Mouse (Mus musculus): ENCODE measurements around the gene Nudt2. TPM values are rescaled to one million over a fixed set of nuclear protein-coding genes. Genes with fewer than 3 reads are reported as not detected.

The Nudt2 gene
- polyA plus RNA-seq, 1 experiment from 2014 or later: 59.7 TPM

GRCm38 (mm10) chr4:41520641-41521040 is 55.7 kb downstream of the Nudt2 start:
- WGBS: 27% methylated on average over 14 of the region's 14 CpGs
- no peak overlapping the region for H3K9ac ChIP-seq
- H3K4me2 ChIP-seq: no peak overlapping the region
- ATAC-seq (ENCODE audit: insufficient read depth) (no peak), DNase-seq (no peak)
- no peak for TF ChIP-seq CTCF (IDR thresholded peaks at IDR 0.05; ENCODE audit: low read depth)
- H3K27me3 ChIP-seq (ENCODE audit: insufficient read depth, low read length): 0 out of 2 replicates have a peak, but pooled peaks cover 6% of the 10 kb centered on the region
- no peaks in the 10 kb centered on the region for H3K9me3 ChIP-seq (ENCODE audit: low read depth, low read length)
- H3K4me3 ChIP-seq (ENCODE audit: low read depth, low read length): no peak overlapping the region
- no peaks in the 10 kb centered on the region for H3K4me1 ChIP-seq (ENCODE audit: insufficient read depth)
- H3K27ac ChIP-seq (ENCODE audit: low read depth): no peak overlapping the region
- H3K36me3 ChIP-seq (ENCODE audit: insufficient read depth): no peaks in the 10 kb centered on the region

- WGBS: 64% methylated on average over 6 of the region's 6 CpGs
These were observed 57.2 kb downstream of the Nudt2 start for GRCm38 (mm10) chr4:41522136-41522535.

DNA sequence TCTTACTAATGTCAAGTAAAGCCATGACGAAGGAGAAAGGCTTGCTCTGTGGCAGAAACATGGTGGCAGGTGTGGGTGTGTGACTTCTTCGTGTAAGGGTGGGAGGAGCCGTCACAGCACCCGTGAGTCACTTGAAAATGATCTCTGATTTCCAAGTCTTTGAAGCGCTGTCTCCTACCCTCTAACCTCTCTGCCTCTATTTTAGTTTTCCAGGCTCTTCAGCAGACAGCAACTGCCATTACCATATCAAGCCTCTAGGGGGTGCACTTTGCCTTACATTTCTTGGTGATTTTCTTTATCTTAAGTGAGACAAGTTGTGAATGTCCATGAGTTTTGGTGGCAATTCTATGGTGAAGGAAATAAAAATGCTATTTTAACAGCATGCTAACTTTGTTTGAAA is 57.8 kb downstream of the Nudt2 start:
- Histone ChIP-seq H3K4me3 (ENCODE audit: low read depth, low read length) (no peak overlapping the region), H3K9me3 (ENCODE audit: low read depth, low read length) (no peaks in the 10 kb centered on the region), H3K36me3 (ENCODE audit: insufficient read depth) (no peaks in the 10 kb centered on the region), H3K4me1 (ENCODE audit: insufficient read depth) (no peaks in the 10 kb centered on the region), H3K9ac (no peak overlapping the region), H3K4me2 (no peak overlapping the region), H3K27ac (ENCODE audit: low read depth) (no peak overlapping the region), H3K27me3 (ENCODE audit: insufficient read depth, low read length) (0 out of 2 replicates have a peak, but pooled peaks cover 6% of the 10 kb centered on the region)
- peak; percentile 82 for DNase-seq
- TF ChIP-seq CTCF (IDR thresholded peaks at IDR 0.05; ENCODE audit: low read depth): peak; percentile 75
- WGBS: 31% methylated on average over 5 of the region's 5 CpGs
- ATAC-seq (ENCODE audit: insufficient read depth): no peak

More at GRCm38 (mm10) chr4:41522136-41522535, 57.2 kb downstream of the Nudt2 start:
- no peaks in the 10 kb centered on the region for H3K9me3 ChIP-seq (ENCODE audit: low read depth, low read length)
- no peaks in the 10 kb centered on the region for H3K36me3 ChIP-seq (ENCODE audit: insufficient read depth)
- no peak overlapping the region for H3K27ac ChIP-seq (ENCODE audit: low read depth)
- H3K4me2 ChIP-seq: no peak overlapping the region
- no peaks in the 10 kb centered on the region for H3K4me1 ChIP-seq (ENCODE audit: insufficient read depth)
- ATAC-seq (ENCODE audit: insufficient read depth) (no peak), DNase-seq (no peak)
- H3K27me3 ChIP-seq (ENCODE audit: insufficient read depth, low read length): 0 out of 2 replicates have a peak, but pooled peaks cover 6% of the 10 kb centered on the region
- H3K9ac ChIP-seq: no peak overlapping the region
- H3K4me3 ChIP-seq (ENCODE audit: low read depth, low read length): no peak overlapping the region
- no peak for TF ChIP-seq CTCF (IDR thresholded peaks at IDR 0.05; ENCODE audit: low read depth)

- WGBS: 72% methylated on average over 7 of the region's 7 CpGs
- Histone ChIP-seq H3K9ac (no peak overlapping the region), H3K36me3 (ENCODE audit: insufficient read depth) (no peaks in the 10 kb centered on the region), H3K4me3 (ENCODE audit: low read depth, low read length) (no peak overlapping the region), H3K9me3 (ENCODE audit: low read depth, low read length) (no peaks in the 10 kb centered on the region), H3K4me2 (no peak overlapping the region), H3K27me3 (ENCODE audit: insufficient read depth, low read length) (0 out of 2 replicates have a peak, but pooled peaks cover 6% of the 10 kb centered on the region), H3K27ac (ENCODE audit: low read depth) (no peak overlapping the region), H3K4me1 (ENCODE audit: insufficient read depth) (peaks cover 4% of the 10 kb centered on the region; the same call in 1 of the 2 replicates)
- ATAC-seq (ENCODE audit: insufficient read depth) (no peak), DNase-seq (no peak)
- TF ChIP-seq CTCF (IDR thresholded peaks at IDR 0.05; ENCODE audit: low read depth): no peak
These were observed 58.9 kb downstream of the Nudt2 start for GRCm38 (mm10) chr4:41523839-41524238.

DNA sequence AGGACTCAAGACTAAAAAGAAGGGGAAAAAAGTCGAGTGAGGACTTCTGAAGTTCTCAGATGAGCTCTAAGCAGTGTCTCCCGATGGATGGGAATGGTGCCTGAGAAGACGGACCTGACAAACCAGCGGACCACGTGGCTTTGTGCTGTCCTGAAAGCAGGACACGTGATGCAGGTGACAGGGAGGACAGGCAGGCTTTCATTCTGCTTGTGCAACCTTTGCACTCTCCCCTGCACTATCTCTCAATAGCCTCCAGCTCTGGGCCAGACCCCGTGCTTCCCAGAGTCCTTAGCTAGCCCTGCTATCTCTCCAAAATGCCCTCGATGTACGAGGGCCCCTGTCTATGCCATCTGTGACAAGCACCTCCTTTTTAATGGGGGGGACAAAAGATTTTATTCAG is 59.9 kb downstream of the Nudt2 start:
- WGBS: 60% methylated on average over 9 of the region's 9 CpGs
- no peaks in the 10 kb centered on the region for H3K9me3 ChIP-seq (ENCODE audit: low read depth, low read length)
- H3K4me1 ChIP-seq (ENCODE audit: insufficient read depth): peaks cover 4% of the 10 kb centered on the region; the same call in 1 of the 2 replicates
- H3K36me3 ChIP-seq (ENCODE audit: insufficient read depth): no peaks in the 10 kb centered on the region
- H3K4me3 ChIP-seq (ENCODE audit: low read depth, low read length): no peak overlapping the region
- no peak overlapping the region for H3K4me2 ChIP-seq
- DNase-seq (no peak), ATAC-seq (ENCODE audit: insufficient read depth) (no peak)
- no peak overlapping the region for H3K27ac ChIP-seq (ENCODE audit: low read depth)
- no peak for TF ChIP-seq CTCF (IDR thresholded peaks at IDR 0.05; ENCODE audit: low read depth)
- 0 out of 2 replicates have a peak, but pooled peaks cover 6% of the 10 kb centered on the region for H3K27me3 ChIP-seq (ENCODE audit: insufficient read depth, low read length)
- no peak overlapping the region for H3K9ac ChIP-seq

DNA sequence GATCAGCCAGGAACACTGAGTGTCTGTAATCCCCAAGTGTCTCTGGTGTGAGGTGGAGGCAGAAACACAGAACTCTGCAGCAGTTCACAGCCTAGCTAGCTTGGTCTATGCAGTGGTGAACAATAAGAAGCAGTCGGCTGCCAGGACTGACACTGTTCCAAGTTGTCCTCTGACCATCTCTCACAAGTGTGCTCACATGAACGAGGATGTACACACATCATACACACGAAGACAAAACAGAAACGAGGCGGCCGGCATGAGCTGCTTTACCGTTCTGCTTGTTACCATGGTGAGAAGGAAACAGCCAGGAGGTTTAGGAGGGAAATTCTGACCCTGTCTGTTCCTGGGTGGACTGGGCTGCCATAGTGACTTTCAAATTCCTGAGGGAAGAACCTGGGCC is 61.6 kb downstream of the Nudt2 start:
- ATAC-seq (ENCODE audit: insufficient read depth) (no peak), DNase-seq (no peak)
- no peaks in the 10 kb centered on the region for H3K36me3 ChIP-seq (ENCODE audit: insufficient read depth)
- H3K9ac ChIP-seq: no peak overlapping the region
- no peak overlapping the region for H3K4me3 ChIP-seq (ENCODE audit: low read depth, low read length)
- H3K27ac ChIP-seq (ENCODE audit: low read depth): no peak overlapping the region
- no peaks in the 10 kb centered on the region for H3K9me3 ChIP-seq (ENCODE audit: low read depth, low read length)
- H3K27me3 ChIP-seq (ENCODE audit: insufficient read depth, low read length): 0 out of 2 replicates have a peak, but pooled peaks cover 4% of the 10 kb centered on the region
- H3K4me1 ChIP-seq (ENCODE audit: insufficient read depth): peaks cover 4% of the 10 kb centered on the region; the same call in 1 of the 2 replicates
- TF ChIP-seq CTCF (IDR thresholded peaks at IDR 0.05; ENCODE audit: low read depth): no peak
- 54% methylated on average over 7 of the region's 7 CpGs for WGBS
- H3K4me2 ChIP-seq: no peak overlapping the region

DNA sequence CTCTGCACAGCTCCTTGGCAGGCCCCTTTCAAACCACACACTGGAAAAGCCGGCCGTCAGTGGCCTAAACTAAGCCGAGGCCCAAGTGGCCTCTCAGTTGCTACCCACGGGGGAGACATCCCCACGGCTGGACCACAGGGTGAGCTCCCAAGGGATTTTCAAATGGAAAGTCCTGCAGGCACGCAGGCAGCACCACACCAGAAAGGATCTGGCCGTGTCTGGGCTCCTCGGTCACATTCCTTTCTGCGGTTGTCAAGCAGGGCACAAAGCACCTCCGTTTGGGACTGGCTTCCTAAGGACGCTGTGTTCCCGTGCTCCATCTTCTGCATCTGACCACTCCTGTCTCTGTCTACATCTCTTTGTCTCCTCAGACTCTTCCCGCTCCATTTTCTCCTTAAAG is 62.1 kb downstream of the Nudt2 start:
- Histone ChIP-seq H3K4me2 (no peak overlapping the region), H3K9ac (no peak overlapping the region), H3K4me1 (ENCODE audit: insufficient read depth) (peaks cover 4% of the 10 kb centered on the region; the same call in 1 of the 2 replicates), H3K27me3 (ENCODE audit: insufficient read depth, low read length) (0 out of 2 replicates have a peak, but pooled peaks cover 4% of the 10 kb centered on the region), H3K27ac (ENCODE audit: low read depth) (no peak overlapping the region), H3K36me3 (ENCODE audit: insufficient read depth) (no peaks in the 10 kb centered on the region), H3K9me3 (ENCODE audit: low read depth, low read length) (no peaks in the 10 kb centered on the region), H3K4me3 (ENCODE audit: low read depth, low read length) (no peak overlapping the region)
- no peak for TF ChIP-seq CTCF (IDR thresholded peaks at IDR 0.05; ENCODE audit: low read depth)
- ATAC-seq (ENCODE audit: insufficient read depth) (no peak), DNase-seq (no peak)
- 44% methylated on average over 13 of the region's 13 CpGs for WGBS
